Mouse (Mus musculus): ENCODE results near the gene Npw. TPM values are rescaled to one million over a fixed set of nuclear protein-coding genes. Genes with fewer than 3 reads are reported as not detected.

Gene Npw
- polyA plus RNA-seq, 1 experiment, result 0.71 TPM

DNA sequence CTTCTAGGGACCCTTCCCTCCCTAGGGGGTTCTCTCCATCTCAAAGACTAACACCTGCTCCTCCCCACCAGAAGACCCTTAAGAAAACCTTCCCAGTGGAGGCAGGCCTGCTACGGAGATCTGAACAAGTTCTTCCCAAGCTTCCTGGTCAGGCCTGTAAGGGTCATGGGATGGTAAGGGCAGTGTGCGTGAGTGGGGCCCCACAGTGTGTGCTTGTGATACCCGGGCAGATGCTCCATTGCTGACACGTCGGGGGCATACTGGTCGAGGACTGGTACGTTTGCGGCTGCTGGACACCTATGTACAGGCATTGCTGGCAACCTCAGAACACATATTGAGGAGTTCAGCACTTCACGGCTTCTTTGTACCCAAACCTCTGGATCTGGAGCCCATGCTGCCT is 40.5 kb upstream of the Npw start:
- Histone ChIP-seq H3K27ac (ENCODE audit: insufficient read depth, low read length) (no peak overlapping the region), H3K27me3 (ENCODE audit: control insufficient read depth, insufficient read depth, low read length) (no peaks in the 10 kb centered on the region), H3K36me3 (ENCODE audit: control insufficient read depth, insufficient read depth, low read length) (peaks cover 15% of the 10 kb centered on the region), H3K4me3 (ENCODE audit: extremely low read depth, insufficient read depth, insufficient read length) (no peak overlapping the region), H3K4me1 (ENCODE audit: control insufficient read depth, insufficient read depth, insufficient read length) (no peaks in the 10 kb centered on the region; the same call in none of the 2 replicates)
- no peak for DNase-seq (ENCODE audit: low read depth in 1 of 2, low spot score in 2 of 2)
- TF ChIP-seq POLR2A (IDR thresholded peaks at IDR 0.05; ENCODE audit: low read depth, low read length) (no peak), CTCF (IDR thresholded peaks at IDR 0.05; ENCODE audit: extremely low read depth, insufficient read depth, insufficient read length, insufficient replicate concordance) (no peak)
- WGBS, result 83% methylated on average over 9 of the region's 9 CpGs

DNA sequence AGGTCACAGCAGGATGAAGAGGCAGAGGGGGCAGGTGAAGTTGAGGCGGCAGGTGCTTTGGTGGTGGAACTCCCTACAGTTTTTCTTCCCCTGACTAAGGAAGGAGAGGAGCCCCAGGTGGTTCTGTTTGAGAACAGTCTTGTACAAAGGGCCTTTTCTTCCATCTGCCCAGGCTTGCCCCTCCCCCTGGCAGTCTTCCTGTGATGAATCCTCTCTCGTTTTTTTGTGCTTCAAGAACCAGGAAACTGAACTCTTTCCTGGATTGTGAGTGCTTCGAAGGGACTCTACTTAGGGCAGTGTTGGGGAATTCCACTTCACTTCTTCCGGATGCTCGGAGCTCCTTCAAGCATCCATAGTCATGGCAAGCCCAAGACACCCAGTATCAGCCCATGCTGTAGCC is 39.7 kb upstream of the Npw start:
- 47% methylated on average over 5 of the region's 5 CpGs for WGBS
- H3K27ac ChIP-seq (ENCODE audit: insufficient read depth, low read length), result no peak overlapping the region
- no peak for DNase-seq (ENCODE audit: low read depth in 1 of 2, low spot score in 2 of 2)

DNA sequence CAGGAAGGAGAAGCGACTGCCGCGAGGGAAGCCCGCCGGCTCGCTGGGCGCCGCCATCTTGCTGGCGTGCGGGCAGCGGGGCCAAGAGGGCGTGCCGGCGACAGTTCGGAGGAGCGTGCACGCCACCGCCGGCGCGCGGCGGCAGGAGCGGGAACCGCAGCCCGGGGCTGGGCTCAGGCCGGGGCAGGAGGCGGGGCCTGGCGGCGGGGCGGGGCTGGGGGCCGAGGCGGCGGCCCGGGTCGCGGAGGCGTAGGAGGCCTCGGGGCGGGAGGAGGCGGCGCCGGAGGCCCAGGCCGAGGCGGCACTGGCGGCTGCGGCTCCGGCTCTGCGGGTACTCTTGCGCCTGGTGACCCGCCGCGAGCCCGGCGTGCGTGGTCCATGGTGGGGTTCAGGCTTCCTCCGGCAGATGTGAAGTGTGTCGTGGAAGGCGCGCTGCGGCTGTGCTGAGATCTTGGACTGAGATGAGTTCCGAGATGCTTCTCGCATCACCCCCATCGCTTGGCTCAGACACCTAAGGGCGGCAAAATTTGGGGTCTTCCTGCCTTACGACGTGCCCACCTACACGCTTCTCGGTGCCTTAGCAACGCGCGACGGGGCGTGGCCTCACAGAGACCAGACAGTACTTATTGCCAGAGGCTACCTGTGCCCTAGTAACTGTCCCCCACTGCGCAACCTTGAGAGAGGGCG is 37.9 kb upstream of the Npw start, which contains the start of the genes Gfer and Noxo1:
TSS of gene Gfer (minus strand) at position 146 of the 687 bp plus-strand sequence.
TSS of gene Noxo1 (plus strand) at position 224 of the 687 bp plus-strand sequence.
- H3K4me3 ChIP-seq (ENCODE audit: extremely low read depth, insufficient read depth, insufficient read length), result peak within 1 kb of the TSS; percentile 95
- H3K4me1 ChIP-seq (ENCODE audit: control insufficient read depth, insufficient read depth, insufficient read length), result no peaks in the 10 kb centered on the region; the same call in none of the 2 replicates
- TF ChIP-seq POLR2A (IDR thresholded peaks at IDR 0.05; ENCODE audit: low read depth, low read length) (no peak; the same call in 1 of the 2 replicates), CTCF (IDR thresholded peaks at IDR 0.05; ENCODE audit: extremely low read depth, insufficient read depth, insufficient read length, insufficient replicate concordance) (peak; percentile 25; the same call in 1 of the 2 replicates)
- H3K27me3 ChIP-seq (ENCODE audit: control insufficient read depth, insufficient read depth, low read length), result no peaks in the 10 kb centered on the region
- under 1% methylated on average over 71 of the region's 76 CpGs for WGBS
- peaks cover 2% of the 10 kb centered on the region; the same call in 1 of the 2 replicates for H3K36me3 ChIP-seq (ENCODE audit: control insufficient read depth, insufficient read depth, low read length)
- peak within 1 kb of the TSS; percentile 75 for H3K27ac ChIP-seq (ENCODE audit: insufficient read depth, low read length)
- DNase-seq (ENCODE audit: low read depth in 1 of 2, low spot score in 2 of 2), result peak; percentile 41 to 82

More for the DNA sequence above, 39.7 kb upstream of the Npw start:
- Histone ChIP-seq H3K4me1 (ENCODE audit: control insufficient read depth, insufficient read depth, insufficient read length) (no peaks in the 10 kb centered on the region; the same call in none of the 2 replicates), H3K27me3 (ENCODE audit: control insufficient read depth, insufficient read depth, low read length) (no peaks in the 10 kb centered on the region), H3K4me3 (ENCODE audit: extremely low read depth, insufficient read depth, insufficient read length) (no peak overlapping the region), H3K36me3 (ENCODE audit: control insufficient read depth, insufficient read depth, low read length) (peaks cover 15% of the 10 kb centered on the region)
- TF ChIP-seq CTCF (IDR thresholded peaks at IDR 0.05; ENCODE audit: extremely low read depth, insufficient read depth, insufficient read length, insufficient replicate concordance), result no peak
- no peak for TF ChIP-seq POLR2A (IDR thresholded peaks at IDR 0.05; ENCODE audit: low read depth, low read length)

DNA sequence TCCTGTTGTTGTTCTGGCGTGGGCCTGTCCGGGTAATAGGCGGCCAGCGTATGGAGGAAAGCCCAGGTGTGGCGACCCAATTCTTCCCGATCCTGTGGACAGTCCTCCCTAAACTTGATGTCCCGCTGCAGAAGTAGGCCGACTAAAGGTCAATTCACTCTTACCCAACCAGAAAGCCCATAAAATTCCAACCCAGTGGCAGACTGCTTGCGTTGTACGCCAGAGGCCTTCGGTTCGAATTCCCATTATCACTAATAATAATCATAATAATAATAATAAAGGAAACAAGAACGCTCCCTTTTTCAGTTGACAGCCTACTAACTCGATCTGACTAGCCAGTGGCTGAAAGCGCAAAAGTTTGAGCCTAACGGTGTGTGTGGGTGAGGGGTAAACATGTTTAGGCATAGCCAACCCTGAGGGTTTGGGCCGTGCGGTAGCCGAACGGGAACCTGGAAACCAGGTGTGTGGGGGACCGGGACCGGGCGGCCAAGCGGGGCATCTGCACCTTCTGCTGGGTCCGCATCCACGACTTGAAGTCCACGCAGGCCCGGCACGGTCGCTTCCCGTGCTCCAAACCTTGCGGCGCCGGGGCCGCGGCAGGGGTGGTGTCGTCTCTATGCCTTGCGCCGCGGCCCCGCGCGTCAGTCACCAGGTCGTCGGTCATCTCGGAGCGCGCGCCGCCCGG is 37.2 kb upstream of the Npw start:
- Histone ChIP-seq H3K36me3 (ENCODE audit: control insufficient read depth, insufficient read depth, low read length) (no peaks in the 10 kb centered on the region), H3K4me3 (ENCODE audit: extremely low read depth, insufficient read depth, insufficient read length) (peak overlapping the region; percentile 95), H3K27me3 (ENCODE audit: control insufficient read depth, insufficient read depth, low read length) (peaks cover 2% of the 10 kb centered on the region; the same call in 1 of the 2 replicates), H3K4me1 (ENCODE audit: control insufficient read depth, insufficient read depth, insufficient read length) (no peaks in the 10 kb centered on the region; the same call in none of the 2 replicates), H3K27ac (ENCODE audit: insufficient read depth, low read length) (peak overlapping the region; percentile 60)
- WGBS, result 19% methylated on average over 51 of the region's 51 CpGs
- DNase-seq (ENCODE audit: low read depth in 1 of 2, low spot score in 2 of 2), result no peak
- TF ChIP-seq POLR2A (IDR thresholded peaks at IDR 0.05; ENCODE audit: low read depth, low read length), result no peak
- TF ChIP-seq CTCF (IDR thresholded peaks at IDR 0.05; ENCODE audit: extremely low read depth, insufficient read depth, insufficient read length, insufficient replicate concordance), result no peak

DNA sequence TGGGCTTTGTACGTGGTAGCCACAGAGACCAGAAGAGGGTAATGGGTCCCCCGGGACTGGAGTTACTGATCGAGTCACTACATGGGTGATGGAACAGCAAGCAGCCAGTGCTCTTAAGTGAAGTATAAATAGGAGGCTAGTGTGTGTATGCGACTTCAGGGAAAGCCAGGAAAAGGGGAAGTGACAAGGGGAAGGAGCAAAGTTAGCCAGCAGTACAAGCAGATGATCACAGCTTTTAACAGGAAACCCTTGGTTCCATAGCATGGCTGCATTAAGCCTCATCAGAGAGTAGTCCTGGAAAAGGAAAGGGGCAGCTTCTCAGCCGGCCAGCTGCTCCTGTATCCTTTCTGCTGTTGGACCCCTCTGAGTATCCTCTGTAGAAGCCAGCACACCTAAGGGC is 34.1 kb upstream of the Npw start:
- TF ChIP-seq POLR2A (IDR thresholded peaks at IDR 0.05; ENCODE audit: low read depth, low read length), result no peak
- TF ChIP-seq CTCF (IDR thresholded peaks at IDR 0.05; ENCODE audit: extremely low read depth, insufficient read depth, insufficient read length, insufficient replicate concordance), result no peak
- H3K27ac ChIP-seq (ENCODE audit: insufficient read depth, low read length), result no peak overlapping the region
- DNase-seq (ENCODE audit: low read depth in 1 of 2, low spot score in 2 of 2), result no peak
- H3K4me1 ChIP-seq (ENCODE audit: control insufficient read depth, insufficient read depth, insufficient read length), result peaks cover 12% of the 10 kb centered on the region
- peaks cover 16% of the 10 kb centered on the region for H3K27me3 ChIP-seq (ENCODE audit: control insufficient read depth, insufficient read depth, low read length)
- WGBS, result 56% methylated on average over 5 of the region's 5 CpGs
- H3K36me3 ChIP-seq (ENCODE audit: control insufficient read depth, insufficient read depth, low read length), result no peaks in the 10 kb centered on the region
- H3K4me3 ChIP-seq (ENCODE audit: extremely low read depth, insufficient read depth, insufficient read length), result no peak overlapping the region

DNA sequence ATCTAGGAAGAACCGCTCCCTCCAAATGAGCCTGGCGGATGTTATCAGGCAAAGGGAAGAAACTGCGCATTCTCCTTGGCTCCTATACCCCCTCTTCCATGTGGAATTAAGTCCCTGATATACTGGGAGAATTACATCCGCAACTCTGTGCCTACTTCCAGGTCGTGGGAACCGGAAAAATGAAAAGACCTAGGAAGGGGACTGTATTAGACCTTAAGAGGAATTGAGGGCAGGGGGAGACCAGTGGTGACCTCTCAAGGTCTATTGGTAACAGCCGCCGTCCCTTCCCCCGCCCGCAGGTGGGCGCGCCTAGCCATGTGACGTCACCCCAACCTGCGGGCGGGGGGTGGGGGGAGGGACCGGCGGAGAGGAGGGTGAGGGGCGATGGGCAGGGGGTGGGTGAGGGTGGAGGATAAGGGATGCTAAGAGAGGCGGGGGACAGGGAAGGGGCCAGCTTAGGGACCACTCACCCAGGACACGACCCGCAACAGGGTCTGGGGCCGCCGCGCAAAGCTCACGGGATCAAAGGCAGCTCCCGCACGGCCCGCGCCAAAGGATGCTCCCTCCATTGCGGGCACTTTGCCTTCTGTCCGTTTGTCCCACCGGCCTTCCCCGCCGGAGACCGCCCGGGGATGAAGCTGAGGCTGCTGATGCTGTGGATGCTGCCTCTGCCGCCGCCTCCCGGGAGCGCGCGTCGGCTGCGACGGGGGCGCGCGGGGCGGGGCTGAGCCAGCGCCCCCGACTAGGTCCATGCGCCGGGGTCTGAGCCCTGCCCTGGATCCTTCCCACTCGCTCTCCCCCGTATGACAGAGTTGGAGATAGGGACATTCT is 31.2 kb upstream of the Npw start, which contains the start of gene Syngr3:
TSS of gene Syngr3 (minus strand) at position 705 of the 831 bp plus-strand sequence.
- DNase-seq (ENCODE audit: low read depth in 1 of 2, low spot score in 2 of 2), result no peak

More for the DNA sequence above, 31.2 kb upstream of the Npw start, which contains the start of gene Syngr3:
- H3K27ac ChIP-seq (ENCODE audit: insufficient read depth, low read length), result no peak within 1 kb of the TSS
- H3K4me1 ChIP-seq (ENCODE audit: control insufficient read depth, insufficient read depth, insufficient read length), result peaks cover 17% of the 10 kb centered on the region
- H3K36me3 ChIP-seq (ENCODE audit: control insufficient read depth, insufficient read depth, low read length), result no peaks in the 10 kb centered on the region
- H3K27me3 ChIP-seq (ENCODE audit: control insufficient read depth, insufficient read depth, low read length), result peaks cover 16% of the 10 kb centered on the region
- peak within 1 kb of the TSS; percentile 40; the same call in 1 of the 2 replicates for H3K4me3 ChIP-seq (ENCODE audit: extremely low read depth, insufficient read depth, insufficient read length)
- 4% methylated on average over 53 of the region's 55 CpGs for WGBS
- TF ChIP-seq CTCF (IDR thresholded peaks at IDR 0.05; ENCODE audit: extremely low read depth, insufficient read depth, insufficient read length, insufficient replicate concordance) (no peak), POLR2A (IDR thresholded peaks at IDR 0.05; ENCODE audit: low read depth, low read length) (no peak)

Measured in spleen, adult 2 months (tissue).